Mouse (Mus musculus) midbrain, embryonic 12.5 days (tissue): ENCODE measurements around the gene Nfe2l1. TPM values are rescaled to one million over a fixed set of nuclear protein-coding genes. Genes with fewer than 3 reads are reported as not detected.
A peak's percentile ranks its signal among the peaks of the same experiment; 100 is the strongest.
"Not testable (repeated sequence)": the region's sequence is repeated elsewhere in the genome, so short reads cannot be mapped to it uniquely, and the experiment has no call there.

Source experiments
- ATAC-seq: fragments of 200-750 bp; cut with Nextera tagmentation; 2 replicates; pipeline ENCODE4 v1.8.0; 2017; ENCODE audit warnings: low read depth, moderate TSS enrichment, moderate library complexity; ENCODE audit not compliant: low FRiP score
- H3K27ac ChIP-seq: fragments of 300-500 bp; sonication (generic); replicated peaks from 2 replicates; pipeline ENCODE4 v1.5.1; 2016; ENCODE audit warnings: mild to moderate bottlenecking
- H3K27me3 ChIP-seq: fragments of 300-500 bp; sonication (generic); 2 replicates; pipeline ENCODE4 v1.6.1; 2016; ENCODE audit warnings: mild to moderate bottlenecking
- H3K36me3 ChIP-seq: fragments of 300-500 bp; sonication (generic); 2 replicates; pipeline ENCODE4 v1.6.1; 2016
- H3K4me1 ChIP-seq: fragments of 300-500 bp; sonication (generic); 2 replicates; pipeline ENCODE4 v1.6.1; 2016
- H3K4me2 ChIP-seq: fragments of 300-500 bp; sonication (generic); replicated peaks from 2 replicates; pipeline ENCODE4 v1.6.1; 2016; ENCODE audit warnings: mild to moderate bottlenecking, moderate library complexity
- H3K4me3 ChIP-seq: fragments of 300-500 bp; sonication (generic); 2 replicates; pipeline ENCODE4 v1.5.1; 2016; ENCODE audit warnings: mild to moderate bottlenecking
- H3K9ac ChIP-seq: fragments of 300-500 bp; sonication (generic); replicated peaks from 2 replicates; pipeline ENCODE4 v1.6.1; 2016; ENCODE audit warnings: mild to moderate bottlenecking, moderate library complexity
- H3K9me3 ChIP-seq: fragments of 300-500 bp; sonication (generic); 2 replicates; pipeline ENCODE4 v1.6.1; 2016; ENCODE audit warnings: mild to moderate bottlenecking
- whole genome bisulfite sequencing: fragments of 180-500 bp; shearing (Covaris S2); methylation state at CpG from one replicate; pipeline ENCODE4 v1.1.7; 2016; 5-methylcytosine and 5-hydroxymethylcytosine counted together
- polyA plus RNA-seq: library from polyadenylated mRNA; unstranded; fragments of >200 nt; fragmentation: Nextera tagmentation; extraction: Ambion mirVana; gene quantifications from 2 replicates; pipeline ENCODE4 v1.2.1, GENCODE M21; 2016

Nfe2l1 gene
- polyA plus RNA-seq, 1 experiment from 2014 or later: 80.9 TPM

DNA sequence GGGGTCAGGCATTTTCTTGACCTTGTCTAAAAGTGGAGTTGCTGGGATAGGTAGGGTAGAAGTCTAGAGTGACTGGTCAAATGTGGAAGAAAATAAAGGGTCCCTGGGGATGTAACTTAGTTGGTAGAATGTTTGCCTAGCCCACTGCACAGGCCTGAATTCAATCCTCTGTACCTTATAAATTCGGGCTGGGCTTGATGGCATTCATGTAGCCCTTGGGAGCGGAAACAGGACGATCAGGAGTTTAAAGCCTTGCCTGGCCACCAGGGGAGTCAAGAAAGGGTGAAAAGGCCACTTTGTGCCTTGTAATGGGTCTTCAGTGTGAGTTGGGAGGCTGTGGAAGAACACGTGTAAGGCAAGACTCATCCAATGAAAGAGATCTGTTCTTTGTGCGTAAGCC, 39.8 kb downstream of the Nfe2l1 start:
- no peaks in the 10 kb centered on the region for H3K27me3 ChIP-seq
- no peak overlapping the region for H3K27ac ChIP-seq
- no peaks in the 10 kb centered on the region for H3K9me3 ChIP-seq
- 8% methylated on average over 5 of the region's 5 CpGs for WGBS
- H3K4me1 ChIP-seq: peaks cover 32% of the 10 kb centered on the region
- peak overlapping the region; percentile 87 for H3K4me2 ChIP-seq
- H3K4me3 ChIP-seq: peak overlapping the region; percentile 93
- ATAC-seq: no peak
- no peaks in the 10 kb centered on the region; the same call in 1 of the 2 replicates for H3K36me3 ChIP-seq
- H3K9ac ChIP-seq: peak overlapping the region; percentile 93

DNA sequence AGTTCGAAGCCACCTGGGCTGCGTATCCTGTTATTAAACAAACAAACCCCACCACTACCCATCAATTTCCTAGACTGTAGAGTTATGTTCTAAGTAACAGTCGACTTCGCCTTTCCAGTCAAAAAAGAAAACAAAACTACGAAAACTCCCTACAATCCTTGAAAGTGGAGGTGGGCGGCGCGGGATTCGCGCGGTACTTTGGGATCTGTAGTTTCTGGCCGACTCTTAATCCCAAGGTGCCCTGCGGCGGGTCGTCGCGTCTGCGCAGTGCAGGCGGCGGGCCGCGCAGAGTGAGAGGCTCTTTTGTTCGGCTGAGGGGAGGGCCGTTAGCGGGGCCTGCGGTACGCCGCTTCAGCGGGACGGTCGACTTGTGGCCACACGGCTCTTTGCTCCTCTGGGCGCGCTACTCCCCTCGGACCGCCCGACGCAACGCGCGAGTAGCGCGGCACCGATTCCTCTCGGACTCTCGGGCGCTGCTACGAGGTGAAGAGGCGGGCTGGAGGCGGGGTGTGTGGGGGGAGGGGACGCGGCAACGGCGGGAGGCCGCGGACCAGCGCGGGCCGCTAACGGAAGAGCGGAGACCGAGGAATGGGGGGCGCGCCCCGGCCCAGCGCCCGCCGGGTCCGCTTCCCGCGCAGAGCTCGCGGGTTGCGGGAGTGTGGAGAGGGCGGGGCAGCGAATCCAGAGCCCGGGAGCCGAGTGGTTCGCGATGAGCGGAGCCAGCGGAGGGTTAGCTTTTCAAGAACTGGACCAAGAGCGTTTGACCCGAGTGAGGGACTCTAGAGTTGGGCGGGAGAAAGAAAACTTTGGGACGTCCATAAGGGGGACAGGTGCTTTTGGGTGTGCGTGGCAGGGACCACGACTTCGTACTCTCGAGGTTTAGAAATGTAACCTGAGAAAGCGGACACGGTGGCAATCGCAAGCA, 40.6 kb downstream of the Nfe2l1 start, which contains the start of gene Cbx1:
Gene Cbx1, plus strand, starts transcription at position 257 of the 925 bp plus-strand sequence.
- Histone ChIP-seq H3K36me3 (no peaks in the 10 kb centered on the region), H3K9me3 (no peaks in the 10 kb centered on the region), H3K4me1 (peaks cover 32% of the 10 kb centered on the region), H3K4me2 (peak within 1 kb of the TSS; percentile 87), H3K9ac (peak within 1 kb of the TSS; percentile 93), H3K27me3 (no peaks in the 10 kb centered on the region), H3K4me3 (peak within 1 kb of the TSS; percentile 93), H3K27ac (peak within 1 kb of the TSS; percentile 97)
- ATAC-seq: peak; percentile 98
- 1% methylated on average over 93 of the region's 93 CpGs for WGBS

DNA sequence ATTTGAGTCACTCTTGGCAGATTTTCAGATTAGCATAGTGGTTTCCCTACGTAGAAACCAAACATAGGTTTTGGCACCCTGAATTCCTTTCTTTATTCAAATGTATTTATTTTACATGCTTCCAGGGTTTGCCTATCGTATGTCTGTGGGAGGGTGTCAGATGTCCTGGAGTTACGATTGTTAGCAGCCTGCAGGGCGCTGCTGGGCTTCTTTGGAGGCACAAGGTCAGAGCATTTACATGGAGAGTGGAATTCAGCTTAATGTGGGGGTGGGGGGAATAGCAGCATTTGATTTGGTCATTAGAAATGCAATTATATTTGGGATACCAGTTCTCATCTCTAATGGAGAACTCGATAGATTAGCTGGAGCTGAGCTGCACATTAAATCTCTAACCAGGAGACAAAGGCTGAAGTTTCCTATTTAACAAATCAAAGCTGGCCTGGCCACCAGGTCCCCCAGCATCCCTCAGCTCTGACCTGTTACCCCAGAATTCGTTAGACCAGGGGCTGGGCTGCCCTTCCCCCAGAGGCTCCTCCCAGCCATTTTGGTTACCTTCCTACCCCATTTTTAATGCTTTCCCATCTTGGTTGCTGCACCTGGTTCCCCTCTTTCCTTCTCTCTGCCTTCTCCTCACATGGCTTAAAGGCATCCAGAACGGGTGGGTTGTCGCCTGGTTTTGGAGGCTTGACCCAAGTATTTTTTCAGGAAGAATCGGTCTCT, 42.9 kb downstream of the Nfe2l1 start:
- Histone ChIP-seq H3K9ac (no peak overlapping the region), H3K27me3 (no peaks in the 10 kb centered on the region)
- WGBS: 32% methylated on average over 9 of the region's 9 CpGs

DNA sequence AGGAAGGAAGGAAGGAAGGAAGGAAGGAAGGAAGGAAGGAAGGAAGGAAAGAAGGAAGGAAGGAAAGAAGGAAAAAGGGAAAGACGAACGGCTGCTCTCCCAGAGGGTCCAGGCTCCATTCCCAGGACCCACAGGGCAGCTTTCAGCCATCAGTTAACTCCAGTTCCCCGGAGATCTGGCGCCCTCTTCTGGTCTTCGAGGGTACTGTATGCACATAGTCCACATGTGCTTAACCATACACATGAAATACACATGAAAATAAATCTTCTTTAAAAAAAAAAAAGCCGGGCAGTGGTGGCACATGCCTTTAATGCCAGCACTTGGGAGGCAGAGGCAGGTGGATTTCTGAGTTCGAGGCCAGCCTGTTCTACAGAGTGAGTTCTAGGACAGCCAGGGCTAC, 44.9 kb downstream of the Nfe2l1 start:
- not testable (repeated sequence) for H3K9ac ChIP-seq, H3K4me1 ChIP-seq, H3K4me3 ChIP-seq, ATAC-seq, H3K36me3 ChIP-seq, H3K27ac ChIP-seq, H3K9me3 ChIP-seq, H3K27me3 ChIP-seq, H3K4me2 ChIP-seq
- 16% methylated on average over 7 of the region's 7 CpGs for WGBS

More for the DNA sequence above, 42.9 kb downstream of the Nfe2l1 start:
- no peaks in the 10 kb centered on the region for H3K36me3 ChIP-seq
- H3K4me2 ChIP-seq: no peak overlapping the region
- peaks cover 19% of the 10 kb centered on the region for H3K4me1 ChIP-seq
- H3K9me3 ChIP-seq: no peaks in the 10 kb centered on the region
- no peak overlapping the region for H3K27ac ChIP-seq
- no peak for ATAC-seq
- H3K4me3 ChIP-seq: no peak overlapping the region

DNA sequence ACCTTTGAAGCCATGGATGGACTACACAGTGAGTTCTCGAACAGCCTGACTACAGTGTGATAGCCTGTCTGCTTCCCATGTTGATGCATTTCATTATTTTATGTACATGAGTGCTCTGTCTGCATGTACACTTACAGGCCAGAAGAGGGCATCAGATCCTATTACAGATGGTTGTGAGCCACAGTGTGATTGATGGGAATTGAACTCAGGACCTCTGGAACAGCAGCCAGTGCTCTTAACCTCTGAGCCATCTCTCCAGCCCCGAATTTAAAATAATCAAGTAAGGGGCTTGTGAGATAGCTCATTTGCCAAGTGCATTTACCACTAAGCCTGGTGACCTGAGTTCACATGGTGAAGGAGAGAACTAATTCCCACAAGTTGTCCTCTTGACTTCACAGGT, 48.3 kb downstream of the Nfe2l1 start:
- Histone ChIP-seq H3K9ac (no peak overlapping the region), H3K4me1 (peaks cover 5% of the 10 kb centered on the region), H3K27me3 (no peaks in the 10 kb centered on the region), H3K4me2 (no peak overlapping the region), H3K4me3 (no peak overlapping the region), H3K27ac (no peak overlapping the region), H3K9me3 (no peaks in the 10 kb centered on the region), H3K36me3 (no peaks in the 10 kb centered on the region)
- no peak for ATAC-seq
- 69% methylated on average over 2 of the region's 2 CpGs for WGBS

DNA sequence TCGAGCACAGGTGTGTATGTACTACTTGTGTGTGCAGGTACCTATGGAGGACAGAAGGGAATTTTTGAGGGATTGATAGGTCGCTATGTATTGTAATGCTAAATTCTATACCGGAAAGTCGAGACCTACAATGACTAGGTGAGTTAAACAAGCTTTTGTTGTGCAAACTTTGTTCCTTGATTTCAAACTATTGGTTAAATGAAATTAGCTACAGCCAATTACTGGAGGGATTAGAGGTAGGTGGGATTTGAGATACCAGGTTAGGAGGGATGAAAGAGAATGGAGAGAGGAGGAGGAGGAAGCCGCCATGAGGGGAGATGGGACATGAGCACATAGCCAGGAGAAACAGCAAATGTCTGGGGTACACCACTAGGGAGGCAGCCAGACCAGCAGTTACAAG, 49.5 kb downstream of the Nfe2l1 start:
- no peak overlapping the region for H3K4me2 ChIP-seq
- no peak overlapping the region for H3K4me3 ChIP-seq
- H3K27ac ChIP-seq: no peak overlapping the region
- ATAC-seq: no peak
- no peak overlapping the region for H3K9ac ChIP-seq
- H3K4me1 ChIP-seq: peaks cover 13% of the 10 kb centered on the region
- 75% methylated on average over 5 of the region's 5 CpGs for WGBS
- H3K36me3 ChIP-seq: no peaks in the 10 kb centered on the region
- no peaks in the 10 kb centered on the region for H3K9me3 ChIP-seq
- no peaks in the 10 kb centered on the region for H3K27me3 ChIP-seq

DNA sequence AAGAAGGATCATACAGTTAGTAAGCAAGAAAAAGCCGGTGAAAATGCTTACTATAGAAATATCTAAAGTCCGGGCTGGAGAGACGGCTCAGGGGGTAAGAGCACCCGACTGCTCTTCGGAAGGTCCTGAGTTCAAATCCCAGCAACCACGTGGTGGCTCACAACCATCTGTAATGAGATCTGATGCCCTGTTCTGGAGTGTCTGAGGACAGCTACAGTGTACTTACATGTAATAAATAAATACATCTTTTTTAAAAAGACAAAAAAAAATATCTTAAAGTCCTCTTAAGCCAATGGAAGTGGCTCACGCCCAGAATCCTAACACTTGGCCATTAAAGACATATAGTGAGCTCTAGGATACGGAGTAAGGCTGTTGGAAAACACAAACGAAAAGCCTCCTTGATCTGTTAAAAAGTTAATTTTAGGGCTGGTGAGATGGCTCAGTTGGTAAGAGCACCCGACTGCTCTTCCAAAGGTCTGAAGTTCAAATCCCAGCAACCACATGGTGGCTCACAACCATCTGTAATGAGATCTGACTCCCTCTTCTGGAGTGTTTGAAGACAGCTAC, 51.6 kb downstream of the Nfe2l1 start:
- peaks cover 13% of the 10 kb centered on the region for H3K4me1 ChIP-seq
- not testable (repeated sequence) for ATAC-seq, H3K27me3 ChIP-seq, H3K9me3 ChIP-seq, H3K36me3 ChIP-seq
- peak overlapping the region; percentile 82 for H3K4me3 ChIP-seq
- H3K27ac ChIP-seq: peak overlapping the region; percentile 46
- peak overlapping the region; percentile 88 for H3K4me2 ChIP-seq
- H3K9ac ChIP-seq: peak overlapping the region; percentile 41; the same call in 1 of the 2 replicates
- WGBS: 73% methylated on average over 10 of the region's 10 CpGs

DNA sequence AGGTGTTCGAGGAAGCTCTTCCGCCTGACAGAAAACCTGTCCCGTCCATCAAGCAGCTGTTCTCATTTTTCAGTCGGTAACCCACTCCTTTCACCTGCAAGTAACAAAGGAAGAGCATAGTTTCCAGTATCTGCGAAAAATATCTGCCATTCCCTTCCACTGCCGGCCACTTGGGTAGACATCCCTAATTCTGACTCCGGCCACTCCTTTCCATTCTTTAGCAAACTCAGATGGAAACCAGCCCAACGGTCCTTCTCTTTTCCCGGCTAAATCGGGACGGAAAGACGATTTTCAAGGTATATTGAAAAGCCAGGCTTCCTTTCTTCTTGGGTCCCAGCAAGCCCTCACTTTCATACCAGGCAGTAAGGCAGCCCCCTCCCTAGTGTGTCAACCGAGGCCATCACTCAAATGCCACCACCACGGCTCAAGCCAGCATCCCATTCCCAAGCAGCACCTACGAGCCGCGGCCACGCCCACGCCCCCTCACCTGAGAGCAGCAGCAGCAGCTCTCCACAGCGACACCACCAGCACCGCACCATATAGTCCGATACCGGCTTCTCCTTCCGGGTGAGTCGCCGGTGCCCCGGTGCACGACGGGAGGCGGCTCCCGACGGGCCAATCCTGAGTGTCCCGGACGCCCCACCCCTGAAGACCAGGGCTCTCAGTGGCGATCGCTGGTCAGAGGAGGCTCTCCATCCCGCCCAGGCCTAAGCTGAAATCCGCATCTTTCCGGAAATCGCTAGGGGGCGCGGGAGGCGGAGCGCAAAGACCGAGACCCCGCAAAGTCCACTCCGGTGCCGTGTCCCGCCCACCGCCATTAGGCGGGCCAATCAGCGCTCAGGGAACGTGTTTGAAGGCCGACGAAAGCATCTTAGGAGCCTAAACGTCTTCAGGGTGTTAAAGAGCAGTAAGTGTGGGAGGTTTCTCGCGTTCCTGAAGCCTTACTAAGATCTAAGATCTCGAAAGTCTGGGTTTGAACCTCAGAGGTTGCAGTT, 52.5 kb downstream of the Nfe2l1 start, which contains the start of gene Snx11:
Gene Snx11, minus strand, starts transcription at position 592 of the 995 bp plus-strand sequence.
- WGBS: 2% methylated on average over 59 of the region's 59 CpGs

DNA sequence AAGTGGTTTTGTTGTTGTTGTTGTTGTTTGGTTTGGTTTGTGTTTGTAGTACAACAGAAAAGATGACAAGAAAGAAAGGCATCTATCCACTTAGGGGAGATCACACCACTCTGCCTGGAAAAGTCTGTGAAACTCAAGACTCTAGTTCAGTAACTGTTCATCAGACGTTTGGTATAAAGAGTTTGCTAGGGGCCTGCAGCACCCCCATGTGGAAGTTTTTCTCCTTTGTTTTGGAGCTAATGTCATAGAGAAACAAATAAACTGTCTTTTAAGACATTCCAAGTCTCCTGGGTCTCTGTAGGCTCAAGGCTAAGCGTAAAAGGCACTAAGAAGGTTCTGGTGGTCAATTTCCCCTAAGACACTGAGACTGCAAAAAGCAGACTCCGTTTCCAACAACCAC, 53.7 kb downstream of the Nfe2l1 start:
- H3K9ac ChIP-seq: 0 out of 2 replicates have a peak overlapping the region, but pooled peaks have one; percentile 73
- H3K27me3 ChIP-seq: no peaks in the 10 kb centered on the region
- no peaks in the 10 kb centered on the region for H3K9me3 ChIP-seq
- 61% methylated on average over 3 of the region's 3 CpGs for WGBS
- peak overlapping the region; percentile 88 for H3K4me2 ChIP-seq
- no peak for ATAC-seq
- peaks cover 13% of the 10 kb centered on the region for H3K4me1 ChIP-seq
- H3K36me3 ChIP-seq: peaks cover 27% of the 10 kb centered on the region
- no peak overlapping the region for H3K4me3 ChIP-seq
- no peak overlapping the region for H3K27ac ChIP-seq

More for the DNA sequence above, 52.5 kb downstream of the Nfe2l1 start, which contains the start of gene Snx11:
- H3K36me3 ChIP-seq: peaks cover 15% of the 10 kb centered on the region; the same call in 1 of the 2 replicates
- no peaks in the 10 kb centered on the region for H3K9me3 ChIP-seq
- peak within 1 kb of the TSS; percentile 82 for H3K4me3 ChIP-seq
- ATAC-seq: peak; percentile 99
- H3K4me2 ChIP-seq: peak within 1 kb of the TSS; percentile 88
- peaks cover 13% of the 10 kb centered on the region for H3K4me1 ChIP-seq
- no peaks in the 10 kb centered on the region for H3K27me3 ChIP-seq
- peak within 1 kb of the TSS; percentile 73 for H3K9ac ChIP-seq
- H3K27ac ChIP-seq: peak within 1 kb of the TSS; percentile 46

DNA sequence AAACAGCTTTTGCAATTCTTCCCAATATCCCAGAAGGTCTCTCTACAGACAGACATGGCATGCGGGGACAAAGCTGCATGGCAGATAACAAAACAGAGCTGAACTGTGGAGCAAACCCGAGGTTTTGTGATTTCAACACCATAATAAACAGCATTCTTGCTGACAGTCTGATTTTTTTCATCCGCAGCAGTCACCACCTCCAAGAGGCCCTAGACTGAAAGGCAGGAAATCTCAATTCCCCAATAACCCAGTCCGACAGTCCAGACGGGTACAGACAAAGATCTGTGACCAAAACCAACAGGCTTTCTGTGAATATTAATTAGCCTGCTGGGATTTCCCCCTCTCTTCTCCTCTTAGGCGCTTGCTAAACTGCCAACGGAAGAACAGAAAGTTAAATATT, 54.1 kb downstream of the Nfe2l1 start:
- no peak overlapping the region for H3K9ac ChIP-seq
- no peaks in the 10 kb centered on the region for H3K27me3 ChIP-seq
- H3K4me2 ChIP-seq: no peak overlapping the region
- H3K4me3 ChIP-seq: no peak overlapping the region
- WGBS: 81% methylated on average over 7 of the region's 7 CpGs
- H3K27ac ChIP-seq: no peak overlapping the region
- H3K4me1 ChIP-seq: peaks cover 13% of the 10 kb centered on the region
- H3K9me3 ChIP-seq: no peaks in the 10 kb centered on the region
- peaks cover 31% of the 10 kb centered on the region for H3K36me3 ChIP-seq
- no peak for ATAC-seq

DNA sequence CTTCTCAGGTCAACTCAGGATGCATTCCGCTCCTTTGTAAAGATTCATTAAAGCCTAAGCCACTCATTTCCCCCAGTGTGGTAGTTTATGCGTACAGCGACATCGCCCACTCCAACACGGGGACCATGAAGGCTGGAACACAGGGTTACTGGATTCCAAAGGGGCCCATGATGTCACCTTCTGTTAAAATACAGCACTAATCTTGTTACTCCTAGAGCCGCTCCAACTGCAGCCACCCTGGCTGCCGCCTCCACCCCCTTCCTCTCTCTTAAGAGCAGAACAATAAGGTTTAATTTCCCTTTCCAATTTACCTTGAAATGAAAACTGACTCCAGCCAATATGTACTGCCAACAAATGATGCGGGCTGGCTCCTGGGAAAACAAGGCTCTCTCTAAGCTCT, 54.7 kb downstream of the Nfe2l1 start:
- Histone ChIP-seq H3K4me3 (no peak overlapping the region), H3K9ac (no peak overlapping the region), H3K27ac (no peak overlapping the region), H3K27me3 (no peaks in the 10 kb centered on the region), H3K9me3 (no peaks in the 10 kb centered on the region), H3K4me1 (peaks cover 13% of the 10 kb centered on the region), H3K4me2 (no peak overlapping the region), H3K36me3 (peaks cover 37% of the 10 kb centered on the region)
- ATAC-seq: no peak
- WGBS: 86% methylated on average over 8 of the region's 8 CpGs
